Mouse (Mus musculus) kidney, postnatal 0 days (tissue): ENCODE data around the gene Cadm1. TPM values are rescaled to one million over a fixed set of nuclear protein-coding genes. Genes with fewer than 3 reads are reported as not detected.
A peak's percentile ranks its signal among the peaks of the same experiment; 100 is the strongest.

ENCODE experiments used
- ATAC-seq: fragments of 200-750 bp; cut with Nextera tagmentation; replicated peaks from 2 replicates; pipeline ENCODE4 v1.8.0; 2017; ENCODE audit warnings: low read depth, moderate number of reproducible peaks, moderate TSS enrichment, moderate library complexity; ENCODE audit not compliant: low FRiP score
- DNase-seq: peaks from one replicate; pipeline ENCODE4 v3.0.0-alpha.2; 2016; ENCODE audit warnings: low spot score
- H3K27ac ChIP-seq: fragments of 300-500 bp; sonication (generic); 2 replicates; pipeline ENCODE4 v1.5.1; 2014; ENCODE audit warnings: mild to moderate bottlenecking
- H3K27me3 ChIP-seq: fragments of 300-500 bp; sonication (generic); 2 replicates; pipeline ENCODE4 v1.6.1; 2014; ENCODE audit warnings: low read length, mixed read lengths; ENCODE audit not compliant: insufficient read depth
- H3K36me3 ChIP-seq: fragments of 300-500 bp; sonication (generic); 2 replicates; pipeline ENCODE4 v1.6.1; 2014; ENCODE audit warnings: low read length, mixed read lengths; ENCODE audit not compliant: insufficient read depth
- H3K4me1 ChIP-seq: fragments of 300-500 bp; sonication (generic); replicated peaks from 2 replicates; pipeline ENCODE4 v1.6.1; 2014; ENCODE audit warnings: antibody characterized with exemption, low read length, mixed read lengths; ENCODE audit not compliant: insufficient read depth
- H3K4me2 ChIP-seq: fragments of 300-500 bp; sonication (generic); 2 replicates; pipeline ENCODE4 v1.6.1; 2014; ENCODE audit warnings: mild to moderate bottlenecking, low read length, moderate library complexity, mixed read lengths
- H3K4me3 ChIP-seq: fragments of 300-500 bp; sonication (generic); replicated peaks from 2 replicates; pipeline ENCODE4 v1.5.1; 2014; ENCODE audit warnings: low read depth, low read length
- H3K9ac ChIP-seq: fragments of 300-500 bp; sonication (generic); 2 replicates; pipeline ENCODE4 v1.6.1; 2014; ENCODE audit warnings: low read depth, low read length
- H3K9me3 ChIP-seq: fragments of 300-500 bp; sonication (generic); replicated peaks from 2 replicates; pipeline ENCODE4 v1.6.1; 2016; ENCODE audit warnings: low read length, inconsistent platforms, mixed read lengths
- CTCF ChIP-seq: IDR thresholded peaks from 2 replicates; pipeline ENCODE4 v1.5.1; 2016; ENCODE audit warnings: antibody characterized with exemption, low read depth, mild to moderate bottlenecking, moderate library complexity
- WGBS: fragments of 180-500 bp; shearing (Covaris S2); extraction: QIAGEN DNeasy Blood & Tissue Kit; methylation state at CpG from one replicate; pipeline ENCODE4 v1.1.7; 2014; 5-methylcytosine and 5-hydroxymethylcytosine counted together
- polyA plus RNA-seq: library from polyadenylated mRNA; unstranded; fragments of >200 nt; fragmentation: Nextera tagmentation; extraction: Ambion mirVana; gene quantifications from 2 replicates; pipeline ENCODE4 v1.2.1, GENCODE M21; 2015

Gene Cadm1
- polyA plus RNA-seq, 1 experiment from 2014 or later: 44.5 TPM

DNA sequence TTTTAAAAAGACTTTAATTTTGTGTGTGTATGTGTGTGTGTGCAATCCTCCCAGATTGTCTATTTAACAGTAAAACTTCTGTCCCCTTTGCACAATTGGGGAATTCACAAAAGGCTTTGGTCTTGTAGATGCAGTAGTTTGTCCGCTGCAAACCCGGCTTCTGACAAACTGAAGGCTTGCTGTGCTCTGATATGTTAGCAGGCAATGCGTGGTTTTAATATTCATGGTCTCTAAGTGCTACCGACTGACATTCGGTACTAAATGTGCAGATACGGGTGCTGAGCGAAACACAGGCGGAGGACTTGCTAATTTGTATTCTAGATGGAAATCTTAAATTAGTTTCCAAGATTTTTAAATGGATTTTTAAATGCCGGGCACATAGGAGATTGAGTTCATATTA lies 176.4 kb downstream of the Cadm1 start:
- no peak for TF ChIP-seq CTCF
- Histone ChIP-seq H3K27ac (no peak overlapping the region), H3K4me3 (no peak overlapping the region), H3K4me1 (no peaks in the 10 kb centered on the region), H3K4me2 (no peak overlapping the region), H3K27me3 (no peaks in the 10 kb centered on the region), H3K9me3 (no peaks in the 10 kb centered on the region), H3K9ac (no peak overlapping the region), H3K36me3 (no peaks in the 10 kb centered on the region)
- DNase-seq: no peak
- whole genome bisulfite sequencing: 81% methylated on average over 9 of the region's 9 CpGs
- ATAC-seq: no peak

DNA sequence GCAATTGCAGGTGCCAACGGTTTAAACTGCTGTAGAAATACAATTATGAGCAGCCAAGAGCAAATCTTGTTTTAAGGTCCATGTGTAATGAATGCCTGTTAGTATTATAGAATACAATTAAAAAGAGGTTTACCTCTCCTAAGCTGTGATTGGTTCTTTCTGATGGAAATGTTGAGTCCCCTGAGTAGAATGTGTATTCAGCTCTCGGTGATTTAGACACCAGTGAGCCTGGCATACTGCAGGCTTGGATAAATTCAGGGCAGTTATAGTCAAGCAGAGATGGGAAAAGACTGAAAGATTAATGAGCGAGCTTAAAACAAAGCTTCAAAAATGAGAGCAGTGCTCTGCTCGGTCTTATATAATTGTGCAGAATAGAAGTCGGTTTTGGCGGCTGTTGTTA lies 177.4 kb downstream of the Cadm1 start:
- Histone ChIP-seq H3K4me1 (no peaks in the 10 kb centered on the region), H3K9ac (no peak overlapping the region), H3K27ac (no peak overlapping the region), H3K4me2 (no peak overlapping the region), H3K9me3 (no peaks in the 10 kb centered on the region), H3K36me3 (no peaks in the 10 kb centered on the region), H3K4me3 (no peak overlapping the region), H3K27me3 (no peaks in the 10 kb centered on the region)
- TF ChIP-seq CTCF: no peak
- ATAC-seq (no peak), DNase-seq (no peak)
- WGBS: 87% methylated on average over 6 of the region's 6 CpGs

DNA sequence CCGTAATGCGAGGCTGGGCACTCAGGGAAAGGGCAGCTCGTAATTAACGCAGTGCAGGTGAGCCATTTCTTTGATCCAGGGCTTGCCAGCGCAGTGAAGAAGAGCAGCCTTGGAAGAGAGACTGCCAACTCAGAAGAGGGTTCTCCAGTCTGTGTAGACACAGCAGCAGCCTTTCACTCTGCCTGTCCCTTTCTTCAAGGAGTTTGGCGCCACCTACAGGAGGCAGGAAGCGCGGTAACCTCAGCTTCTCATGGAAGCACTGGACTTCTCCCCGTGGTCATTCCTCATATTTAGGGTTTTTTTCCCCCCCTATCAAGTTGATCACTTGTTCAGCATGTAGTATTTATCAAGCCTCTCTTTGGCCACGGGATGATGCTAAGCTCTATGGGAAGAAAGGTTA lies 178.3 kb downstream of the Cadm1 start:
- Histone ChIP-seq H3K9me3 (no peaks in the 10 kb centered on the region), H3K4me1 (no peaks in the 10 kb centered on the region), H3K4me3 (no peak overlapping the region), H3K4me2 (no peak overlapping the region), H3K27ac (no peak overlapping the region), H3K9ac (no peak overlapping the region), H3K36me3 (no peaks in the 10 kb centered on the region), H3K27me3 (no peaks in the 10 kb centered on the region)
- TF ChIP-seq CTCF: peak; percentile 95
- DNase-seq (peak; percentile 93), ATAC-seq (no peak; the same call in 1 of the 2 replicates)
- 15% methylated on average over 10 of the region's 10 CpGs for WGBS

DNA sequence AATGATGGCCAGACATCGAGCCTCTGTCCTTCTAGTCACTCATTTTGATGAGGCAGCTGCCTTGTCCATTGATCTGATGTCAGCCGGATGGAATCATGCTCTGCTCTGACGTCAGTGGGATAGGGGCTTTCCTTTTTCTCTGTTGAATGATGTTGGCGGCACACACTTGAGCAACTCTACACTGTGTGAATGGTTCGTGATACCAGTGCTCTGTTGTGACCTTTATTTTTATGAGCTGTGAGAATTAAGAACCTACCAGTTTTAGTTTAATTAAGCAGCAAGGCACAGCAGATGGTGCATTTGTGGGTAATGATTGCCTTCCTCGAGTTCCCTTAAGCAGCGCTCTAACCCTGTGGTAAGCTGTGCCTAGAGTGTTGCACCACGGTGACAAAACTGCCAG lies 181.0 kb downstream of the Cadm1 start:
- 78% methylated on average over 8 of the region's 8 CpGs for WGBS
- ATAC-seq: no peak

GRCm38 (mm10) chr9:47714541-47714940 lies 184.6 kb downstream of the Cadm1 start:
- 22% methylated on average over 2 of the region's 2 CpGs for WGBS
- Histone ChIP-seq H3K9me3 (no peaks in the 10 kb centered on the region), H3K27me3 (no peaks in the 10 kb centered on the region), H3K27ac (no peak overlapping the region), H3K4me2 (no peak overlapping the region), H3K4me1 (no peaks in the 10 kb centered on the region), H3K9ac (no peak overlapping the region), H3K36me3 (no peaks in the 10 kb centered on the region), H3K4me3 (no peak overlapping the region)
- TF ChIP-seq CTCF: no peak
- DNase-seq (no peak), ATAC-seq (no peak)

More for the DNA sequence above, 181.0 kb downstream of the Cadm1 start:
- Histone ChIP-seq H3K9ac (no peak overlapping the region), H3K4me1 (no peaks in the 10 kb centered on the region), H3K4me2 (no peak overlapping the region), H3K36me3 (no peaks in the 10 kb centered on the region), H3K27me3 (no peaks in the 10 kb centered on the region), H3K9me3 (no peaks in the 10 kb centered on the region), H3K27ac (no peak overlapping the region), H3K4me3 (no peak overlapping the region)
- DNase-seq: no peak
- no peak for TF ChIP-seq CTCF

DNA sequence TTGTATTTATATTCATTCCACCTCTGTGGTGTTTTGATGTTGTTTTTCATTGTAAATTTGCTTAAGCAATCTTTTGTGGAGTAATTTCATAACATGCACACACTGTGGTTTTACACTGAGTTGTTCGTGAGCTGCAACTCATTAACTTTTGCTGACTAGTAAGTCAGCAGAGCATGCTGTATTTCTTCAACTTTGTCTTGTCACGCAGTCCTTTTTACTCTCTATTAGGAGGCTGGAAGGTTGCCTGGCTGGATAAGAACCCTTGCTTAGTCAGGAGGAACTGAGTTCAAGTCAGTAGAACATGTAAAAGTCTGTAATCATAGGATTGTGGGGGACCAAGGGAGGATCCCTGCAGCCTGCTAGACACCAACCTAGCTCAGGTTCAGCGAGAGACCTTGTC lies 185.4 kb downstream of the Cadm1 start:
- no peak for DNase-seq

DNA sequence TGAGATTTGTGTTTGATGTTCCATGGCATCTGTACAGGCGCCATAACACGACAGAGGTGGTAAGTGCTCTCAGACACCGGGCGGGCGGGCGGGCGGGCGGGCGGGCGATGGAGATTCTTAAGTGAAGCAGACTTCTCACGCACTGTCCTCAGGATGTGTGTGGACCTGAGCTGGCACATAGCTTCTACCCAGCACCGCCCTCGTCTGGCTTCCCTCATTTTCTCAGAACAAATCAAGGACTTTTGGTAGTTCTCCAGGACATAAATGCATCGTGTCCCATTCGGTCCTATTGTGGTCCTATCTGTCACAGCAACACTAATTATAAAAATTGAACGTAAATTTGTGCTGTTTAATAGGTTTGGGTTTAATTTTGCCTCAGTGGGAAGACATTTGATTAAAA lies 186.9 kb downstream of the Cadm1 start:
- no peaks in the 10 kb centered on the region for H3K36me3 ChIP-seq
- H3K9ac ChIP-seq: no peak overlapping the region
- H3K27ac ChIP-seq: no peak overlapping the region
- ATAC-seq: no peak
- H3K4me2 ChIP-seq: no peak overlapping the region
- H3K27me3 ChIP-seq: no peaks in the 10 kb centered on the region
- no peak for DNase-seq
- 80% methylated on average over 16 of the region's 16 CpGs for WGBS
- H3K9me3 ChIP-seq: no peaks in the 10 kb centered on the region
- no peaks in the 10 kb centered on the region for H3K4me1 ChIP-seq
- no peak for TF ChIP-seq CTCF
- H3K4me3 ChIP-seq: no peak overlapping the region

More for the DNA sequence above, 185.4 kb downstream of the Cadm1 start:
- WGBS: 70% methylated on average over 3 of the region's 3 CpGs
- Histone ChIP-seq H3K36me3 (no peaks in the 10 kb centered on the region), H3K4me2 (no peak overlapping the region), H3K4me3 (no peak overlapping the region), H3K9me3 (no peaks in the 10 kb centered on the region), H3K27ac (no peak overlapping the region), H3K4me1 (no peaks in the 10 kb centered on the region), H3K27me3 (no peaks in the 10 kb centered on the region), H3K9ac (no peak overlapping the region)
- TF ChIP-seq CTCF: no peak
- ATAC-seq: no peak
